Mouse (Mus musculus): ENCODE measurements at regions not wholly inside any gene's neighbourhood (a gene's known extent, or its start where the extent isn't known, plus 50 kb on each side); places are given as distances from the start of the nearest gene placed in this dataset.
A peak's percentile ranks its signal among the peaks of the same experiment; 100 is the strongest.

- Histone ChIP-seq H3K4me1 (ENCODE audit: control insufficient read depth, insufficient read depth, low read length) (no peaks in the 10 kb centered on the region), H3K4me2 (ENCODE audit: low read length) (no peak overlapping the region), H3K27ac (ENCODE audit: low read depth, low read length) (no peak overlapping the region), H3K9me3 (replicated peaks; ENCODE audit: control insufficient read depth, low read length) (no peaks in the 10 kb centered on the region), H3K36me3 (ENCODE audit: control insufficient read depth, insufficient read depth, low read length) (no peaks in the 10 kb centered on the region), H3K27me3 (replicated peaks; ENCODE audit: control insufficient read depth, insufficient read depth, low read length) (no peaks in the 10 kb centered on the region), H3K9ac (ENCODE audit: low read length) (no peak overlapping the region), H3K4me3 (ENCODE audit: low read depth, low read length) (no peak overlapping the region)
- 87% methylated on average over 5 of the region's 5 CpGs for WGBS
- no peak for DNase-seq (ENCODE audit: low spot score)
- ATAC-seq = no peak
Observed at GRCm38 (mm10) chr8:64395816-64396215, 189.7 kb upstream of the Tll1 start.

- no peaks in the 10 kb centered on the region for H3K27me3 ChIP-seq (replicated peaks; ENCODE audit: control insufficient read depth, insufficient read depth, low read length)
- no peak overlapping the region for H3K4me3 ChIP-seq (ENCODE audit: low read depth, low read length)
- H3K4me1 ChIP-seq (ENCODE audit: control insufficient read depth, insufficient read depth, low read length) = no peaks in the 10 kb centered on the region
- no peak overlapping the region for H3K9ac ChIP-seq (ENCODE audit: low read length)
- H3K36me3 ChIP-seq (ENCODE audit: control insufficient read depth, insufficient read depth, low read length) = no peaks in the 10 kb centered on the region
- DNase-seq (ENCODE audit: low spot score) = peak; percentile 9
- H3K27ac ChIP-seq (ENCODE audit: low read depth, low read length) = no peak overlapping the region
- H3K4me2 ChIP-seq (ENCODE audit: low read length) = no peak overlapping the region
- 67% methylated on average over 5 of the region's 5 CpGs for WGBS
- ATAC-seq = no peak
- H3K9me3 ChIP-seq (replicated peaks; ENCODE audit: control insufficient read depth, low read length) = no peaks in the 10 kb centered on the region
Observed at GRCm38 (mm10) chr8:64389488-64389887, 183.4 kb upstream of the Tll1 start.

- Histone ChIP-seq H3K9ac (ENCODE audit: low read length) (no peak overlapping the region), H3K4me1 (ENCODE audit: control insufficient read depth, insufficient read depth, low read length) (no peaks in the 10 kb centered on the region), H3K36me3 (ENCODE audit: control insufficient read depth, insufficient read depth, low read length) (no peaks in the 10 kb centered on the region), H3K27me3 (replicated peaks; ENCODE audit: control insufficient read depth, insufficient read depth, low read length) (no peaks in the 10 kb centered on the region), H3K27ac (ENCODE audit: low read depth, low read length) (no peak overlapping the region), H3K4me2 (ENCODE audit: low read length) (no peak overlapping the region), H3K9me3 (replicated peaks; ENCODE audit: control insufficient read depth, low read length) (no peaks in the 10 kb centered on the region), H3K4me3 (ENCODE audit: low read depth, low read length) (no peak overlapping the region)
- 74% methylated on average over 2 of the region's 2 CpGs for WGBS
- ATAC-seq (no peak), DNase-seq (ENCODE audit: low spot score) (peak; percentile 43)
Observed at GRCm38 (mm10) chr8:64388299-64388698, 182.2 kb upstream of the Tll1 start.

- ATAC-seq (no peak), DNase-seq (ENCODE audit: low spot score) (no peak)
- 85% methylated on average over 9 of the region's 9 CpGs for WGBS
- no peak overlapping the region for H3K27ac ChIP-seq (ENCODE audit: low read depth, low read length)
- no peak overlapping the region for H3K4me2 ChIP-seq (ENCODE audit: low read length)
- H3K36me3 ChIP-seq (ENCODE audit: control insufficient read depth, insufficient read depth, low read length) = no peaks in the 10 kb centered on the region
- H3K4me3 ChIP-seq (ENCODE audit: low read depth, low read length) = no peak overlapping the region
- no peaks in the 10 kb centered on the region for H3K27me3 ChIP-seq (replicated peaks; ENCODE audit: control insufficient read depth, insufficient read depth, low read length)
- H3K9me3 ChIP-seq (replicated peaks; ENCODE audit: control insufficient read depth, low read length) = no peaks in the 10 kb centered on the region
- H3K4me1 ChIP-seq (ENCODE audit: control insufficient read depth, insufficient read depth, low read length) = no peaks in the 10 kb centered on the region
- no peak overlapping the region for H3K9ac ChIP-seq (ENCODE audit: low read length)
Observed at GRCm38 (mm10) chr8:64379732-64380349, 173.8 kb upstream of the Tll1 start.

- H3K9me3 ChIP-seq (replicated peaks; ENCODE audit: control insufficient read depth, low read length) = no peaks in the 10 kb centered on the region
- H3K4me1 ChIP-seq (ENCODE audit: control insufficient read depth, insufficient read depth, low read length) = no peaks in the 10 kb centered on the region
- no peaks in the 10 kb centered on the region for H3K27me3 ChIP-seq (replicated peaks; ENCODE audit: control insufficient read depth, insufficient read depth, low read length)
- no peak overlapping the region for H3K4me3 ChIP-seq (ENCODE audit: low read depth, low read length)
- no peaks in the 10 kb centered on the region for H3K36me3 ChIP-seq (ENCODE audit: control insufficient read depth, insufficient read depth, low read length)
- no peak overlapping the region for H3K4me2 ChIP-seq (ENCODE audit: low read length)
- no peak overlapping the region for H3K27ac ChIP-seq (ENCODE audit: low read depth, low read length)
- H3K9ac ChIP-seq (ENCODE audit: low read length) = no peak overlapping the region
- no peak for ATAC-seq
- DNase-seq (ENCODE audit: low spot score) = no peak
- 70% methylated on average over 2 of the region's 2 CpGs for WGBS
Observed at GRCm38 (mm10) chr8:64377830-64378229, 171.8 kb upstream of the Tll1 start.

- Histone ChIP-seq H3K36me3 (ENCODE audit: control insufficient read depth, insufficient read depth, low read length) (no peaks in the 10 kb centered on the region), H3K4me1 (ENCODE audit: control insufficient read depth, insufficient read depth, low read length) (no peaks in the 10 kb centered on the region), H3K4me3 (ENCODE audit: low read depth, low read length) (no peak overlapping the region), H3K4me2 (ENCODE audit: low read length) (no peak overlapping the region), H3K9ac (ENCODE audit: low read length) (no peak overlapping the region), H3K27ac (ENCODE audit: low read depth, low read length) (no peak overlapping the region), H3K9me3 (replicated peaks; ENCODE audit: control insufficient read depth, low read length) (no peaks in the 10 kb centered on the region), H3K27me3 (replicated peaks; ENCODE audit: control insufficient read depth, insufficient read depth, low read length) (no peaks in the 10 kb centered on the region)
- DNase-seq (ENCODE audit: low spot score) (no peak), ATAC-seq (no peak)
- 83% methylated on average over 4 of the region's 4 CpGs for WGBS
Observed at GRCm38 (mm10) chr8:64375509-64375908, 169.4 kb upstream of the Tll1 start.

GRCm38 (mm10) chr8:64374980-64375379 is 168.9 kb upstream of the Tll1 start:
- Histone ChIP-seq H3K4me2 (ENCODE audit: low read length) (no peak overlapping the region), H3K36me3 (ENCODE audit: control insufficient read depth, insufficient read depth, low read length) (no peaks in the 10 kb centered on the region), H3K9ac (ENCODE audit: low read length) (no peak overlapping the region), H3K27ac (ENCODE audit: low read depth, low read length) (no peak overlapping the region), H3K4me3 (ENCODE audit: low read depth, low read length) (no peak overlapping the region), H3K9me3 (replicated peaks; ENCODE audit: control insufficient read depth, low read length) (no peaks in the 10 kb centered on the region), H3K4me1 (ENCODE audit: control insufficient read depth, insufficient read depth, low read length) (no peaks in the 10 kb centered on the region), H3K27me3 (replicated peaks; ENCODE audit: control insufficient read depth, insufficient read depth, low read length) (no peaks in the 10 kb centered on the region)
- no peak for ATAC-seq
- DNase-seq (ENCODE audit: low spot score) = no peak
- 74% methylated on average over 5 of the region's 5 CpGs for WGBS

- H3K27me3 ChIP-seq (replicated peaks; ENCODE audit: control insufficient read depth, insufficient read depth, low read length) = no peaks in the 10 kb centered on the region
- H3K36me3 ChIP-seq (ENCODE audit: control insufficient read depth, insufficient read depth, low read length) = no peaks in the 10 kb centered on the region
- ATAC-seq (no peak), DNase-seq (ENCODE audit: low spot score) (no peak)
- no peak overlapping the region for H3K4me2 ChIP-seq (ENCODE audit: low read length)
- no peaks in the 10 kb centered on the region for H3K4me1 ChIP-seq (ENCODE audit: control insufficient read depth, insufficient read depth, low read length)
- H3K4me3 ChIP-seq (ENCODE audit: low read depth, low read length) = no peak overlapping the region
- no peak overlapping the region for H3K9ac ChIP-seq (ENCODE audit: low read length)
- WGBS = 52% methylated on average over 6 of the region's 6 CpGs
- H3K9me3 ChIP-seq (replicated peaks; ENCODE audit: control insufficient read depth, low read length) = no peaks in the 10 kb centered on the region
- no peak overlapping the region for H3K27ac ChIP-seq (ENCODE audit: low read depth, low read length)
Observed at GRCm38 (mm10) chr8:64369973-64370372, 163.9 kb upstream of the Tll1 start.

- WGBS = 98% methylated on average over 4 of the region's 4 CpGs
- DNase-seq (ENCODE audit: low spot score) (no peak), ATAC-seq (no peak)
- H3K27me3 ChIP-seq (replicated peaks; ENCODE audit: control insufficient read depth, insufficient read depth, low read length) = no peaks in the 10 kb centered on the region
- H3K4me2 ChIP-seq (ENCODE audit: low read length) = no peak overlapping the region
- H3K4me3 ChIP-seq (ENCODE audit: low read depth, low read length) = no peak overlapping the region
- no peaks in the 10 kb centered on the region for H3K4me1 ChIP-seq (ENCODE audit: control insufficient read depth, insufficient read depth, low read length)
- no peaks in the 10 kb centered on the region for H3K9me3 ChIP-seq (replicated peaks; ENCODE audit: control insufficient read depth, low read length)
- no peak overlapping the region for H3K27ac ChIP-seq (ENCODE audit: low read depth, low read length)
- no peak overlapping the region for H3K9ac ChIP-seq (ENCODE audit: low read length)
- H3K36me3 ChIP-seq (ENCODE audit: control insufficient read depth, insufficient read depth, low read length) = no peaks in the 10 kb centered on the region
Observed at GRCm38 (mm10) chr8:64367906-64368305, 161.8 kb upstream of the Tll1 start.

Data from forebrain, embryonic 14.5 days (tissue).